Mouse (Mus musculus): Measurements from ENCODE around the gene Fkbp5.
A peak's percentile ranks its signal among the peaks of the same experiment; 100 is the strongest.

- TF ChIP-seq CTCF (conservative IDR thresholded peaks at IDR 0.05; ENCODE audit: low read length) (peak; percentile 95), POU5F1 (IDR thresholded peaks at IDR 0.05; ENCODE audit: borderline replicate concordance, low read length) (no peak)
These were observed 20.6 kb upstream of the Fkbp5 start for GRCm38 (mm10) chr17:28537881-28538280.

All from E14TG2a.4 (cell line).